Mouse (Mus musculus): ENCODE measurements around the gene Olfr934. TPM values are rescaled to one million over a fixed set of nuclear protein-coding genes. Genes with fewer than 3 reads are reported as not detected.
A peak's percentile ranks its signal among the peaks of the same experiment; 100 is the strongest.

Olfr934 gene
- total RNA-seq (2021): not detected
- not detected in 2 replicates for polyA plus RNA-seq (2012; rRNA removed)
- long read RNA-seq: 0 reads

- Histone ChIP-seq H3K4me3 (no peak within 1 kb of the TSS), H3K27ac (no peak within 1 kb of the TSS), H3K4me1 (ENCODE audit: control insufficient read depth, insufficient read depth, low read length) (no peaks in the 10 kb centered on the region), H3K36me3 (ENCODE audit: control insufficient read depth, insufficient read depth, low read length) (no peaks in the 10 kb centered on the region), H3K79me2 (replicated peaks; ENCODE audit: control insufficient read depth, insufficient read depth, low read length) (no peaks in the 10 kb centered on the region), H3K9ac (ENCODE audit: low read depth, low read length) (no peak within 1 kb of the TSS), H3K27me3 (ENCODE audit: control insufficient read depth, insufficient read depth, low read length) (no peaks in the 10 kb centered on the region)
- intact Hi-C loops (cut with DNase I): no loop called here
- WGBS: 75% methylated on average over 2 of the region's 2 CpGs
- no peak for TF ChIP-seq POLR2A (IDR thresholded peaks at IDR 0.05; ENCODE audit: insufficient read depth, low read depth, low read length)
- no peak for TF ChIP-seq EP300 (IDR thresholded peaks at IDR 0.05; ENCODE audit: insufficient read depth, low read depth, low read length)
- no peak for TF ChIP-seq CTCF (IDR thresholded peaks at IDR 0.05)
- DNase-seq: no peak
Measured at GRCm38 (mm10) chr9:38988215-38988614, at the start of gene Olfr934. TSS of gene Olfr934 (minus strand) at chr9:38988315.

GRCm38 (mm10) chr9:39023277-39023676 lies 35.2 kb upstream of the Olfr934 start, which contains the start of gene Olfr146:
TSS of gene Olfr146 (minus strand) at chr9:39023377.
- no peaks in the 10 kb centered on the region for H3K36me3 ChIP-seq (ENCODE audit: control insufficient read depth, insufficient read depth, low read length)
- intact Hi-C loops (cut with DNase I): no loop called here
- WGBS: 48% methylated on average over 1 of the region's 1 CpGs
- no peak for TF ChIP-seq EP300 (IDR thresholded peaks at IDR 0.05; ENCODE audit: insufficient read depth, low read depth, low read length)
- TF ChIP-seq CTCF (IDR thresholded peaks at IDR 0.05): no peak
- TF ChIP-seq POLR2A (IDR thresholded peaks at IDR 0.05; ENCODE audit: insufficient read depth, low read depth, low read length): no peak
- no peak for DNase-seq
- H3K4me1 ChIP-seq (ENCODE audit: control insufficient read depth, insufficient read depth, low read length): no peaks in the 10 kb centered on the region
- no peak within 1 kb of the TSS for H3K9ac ChIP-seq (ENCODE audit: low read depth, low read length)
- H3K4me3 ChIP-seq: no peak within 1 kb of the TSS
- no peaks in the 10 kb centered on the region for H3K27me3 ChIP-seq (ENCODE audit: control insufficient read depth, insufficient read depth, low read length)
- no peak within 1 kb of the TSS for H3K27ac ChIP-seq
- H3K79me2 ChIP-seq (replicated peaks; ENCODE audit: control insufficient read depth, insufficient read depth, low read length): no peaks in the 10 kb centered on the region

GRCm38 (mm10) chr9:38999583-38999982 lies 11.5 kb upstream of the Olfr934 start, which contains the start of gene Olfr935:
TSS of gene Olfr935 (minus strand) at chr9:38999683.
- no peak for DNase-seq
- TF ChIP-seq POLR2A (IDR thresholded peaks at IDR 0.05; ENCODE audit: insufficient read depth, low read depth, low read length): no peak
- TF ChIP-seq CTCF (IDR thresholded peaks at IDR 0.05): no peak
- TF ChIP-seq EP300 (IDR thresholded peaks at IDR 0.05; ENCODE audit: insufficient read depth, low read depth, low read length): no peak
- intact Hi-C loops (cut with DNase I): no loop called here
- Histone ChIP-seq H3K4me1 (ENCODE audit: control insufficient read depth, insufficient read depth, low read length) (no peaks in the 10 kb centered on the region), H3K4me3 (no peak within 1 kb of the TSS), H3K36me3 (ENCODE audit: control insufficient read depth, insufficient read depth, low read length) (no peaks in the 10 kb centered on the region), H3K27me3 (ENCODE audit: control insufficient read depth, insufficient read depth, low read length) (no peaks in the 10 kb centered on the region), H3K9ac (ENCODE audit: low read depth, low read length) (no peak within 1 kb of the TSS), H3K27ac (no peak within 1 kb of the TSS), H3K79me2 (replicated peaks; ENCODE audit: control insufficient read depth, insufficient read depth, low read length) (no peaks in the 10 kb centered on the region)
- WGBS: 65% methylated on average over 2 of the region's 2 CpGs

GRCm38 (mm10) chr9:38972013-38972412 lies 16.1 kb downstream of the Olfr934 start, which contains the start of gene Olfr933:
TSS of gene Olfr933 (plus strand) at chr9:38972313.
- DNase-seq: no peak
- no peaks in the 10 kb centered on the region for H3K27me3 ChIP-seq (ENCODE audit: control insufficient read depth, insufficient read depth, low read length)
- H3K9ac ChIP-seq (ENCODE audit: low read depth, low read length): no peak within 1 kb of the TSS
- no peaks in the 10 kb centered on the region for H3K79me2 ChIP-seq (replicated peaks; ENCODE audit: control insufficient read depth, insufficient read depth, low read length)
- H3K4me1 ChIP-seq (ENCODE audit: control insufficient read depth, insufficient read depth, low read length): no peaks in the 10 kb centered on the region
- no peak within 1 kb of the TSS for H3K4me3 ChIP-seq
- intact Hi-C loops (cut with DNase I): no loop called here
- H3K36me3 ChIP-seq (ENCODE audit: control insufficient read depth, insufficient read depth, low read length): no peaks in the 10 kb centered on the region
- no peak within 1 kb of the TSS for H3K27ac ChIP-seq
- TF ChIP-seq CTCF (IDR thresholded peaks at IDR 0.05) (no peak), POLR2A (IDR thresholded peaks at IDR 0.05; ENCODE audit: insufficient read depth, low read depth, low read length) (no peak), EP300 (IDR thresholded peaks at IDR 0.05; ENCODE audit: insufficient read depth, low read depth, low read length) (no peak)
- 68% methylated on average over 4 of the region's 4 CpGs for WGBS

DNA sequence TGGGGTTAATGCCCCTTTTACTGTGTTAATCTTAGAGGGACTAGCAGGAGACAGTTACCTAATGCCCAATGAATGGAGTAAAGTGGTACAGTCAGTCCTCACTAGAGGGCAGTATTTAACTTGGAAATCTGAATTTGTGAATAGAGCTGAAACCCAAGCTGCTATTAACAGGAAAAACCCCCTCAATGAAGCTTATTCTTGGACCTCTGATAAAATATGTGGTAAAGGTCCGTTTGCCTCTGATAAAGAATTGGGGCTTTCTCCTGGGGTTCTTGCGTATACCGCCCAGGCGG lies 34.0 kb downstream of the Olfr934 start:
- no peak for DNase-seq
- Histone ChIP-seq H3K4me3 (no peak overlapping the region), H3K4me1 (ENCODE audit: control insufficient read depth, insufficient read depth, low read length) (no peaks in the 10 kb centered on the region), H3K9ac (ENCODE audit: low read depth, low read length) (no peak overlapping the region), H3K79me2 (replicated peaks; ENCODE audit: control insufficient read depth, insufficient read depth, low read length) (no peaks in the 10 kb centered on the region), H3K27ac (no peak overlapping the region), H3K36me3 (ENCODE audit: control insufficient read depth, insufficient read depth, low read length) (no peaks in the 10 kb centered on the region), H3K27me3 (ENCODE audit: control insufficient read depth, insufficient read depth, low read length) (no peaks in the 10 kb centered on the region)
- 54% methylated on average over 4 of the region's 4 CpGs for WGBS
- intact Hi-C loops (cut with DNase I): no loop called here
- TF ChIP-seq POLR2A (IDR thresholded peaks at IDR 0.05; ENCODE audit: insufficient read depth, low read depth, low read length): no peak
- TF ChIP-seq EP300 (IDR thresholded peaks at IDR 0.05; ENCODE audit: insufficient read depth, low read depth, low read length): no peak
- peak; percentile 45 for TF ChIP-seq CTCF (IDR thresholded peaks at IDR 0.05)

- WGBS: 63% methylated on average over 7 of the region's 7 CpGs
- Histone ChIP-seq H3K9ac (ENCODE audit: low read depth, low read length) (no peak overlapping the region), H3K27me3 (ENCODE audit: control insufficient read depth, insufficient read depth, low read length) (no peaks in the 10 kb centered on the region), H3K27ac (no peak overlapping the region), H3K4me1 (ENCODE audit: control insufficient read depth, insufficient read depth, low read length) (no peaks in the 10 kb centered on the region), H3K36me3 (ENCODE audit: control insufficient read depth, insufficient read depth, low read length) (no peaks in the 10 kb centered on the region), H3K79me2 (replicated peaks; ENCODE audit: control insufficient read depth, insufficient read depth, low read length) (no peaks in the 10 kb centered on the region), H3K4me3 (no peak overlapping the region)
- intact Hi-C loops (cut with DNase I): no loop called here
- TF ChIP-seq EP300 (IDR thresholded peaks at IDR 0.05; ENCODE audit: insufficient read depth, low read depth, low read length): no peak
- TF ChIP-seq POLR2A (IDR thresholded peaks at IDR 0.05; ENCODE audit: insufficient read depth, low read depth, low read length): no peak
- no peak for TF ChIP-seq CTCF (IDR thresholded peaks at IDR 0.05)
- DNase-seq: no peak
Measured at GRCm38 (mm10) chr9:38953401-38954123, 34.6 kb downstream of the Olfr934 start.

Other genes with a start within 250 kb of the Olfr934 start
- gene Olfr920, start 236.0 kb downstream of the Olfr934 start, total RNA-seq (2021): under 1 TPM in 1 of 2 experiments, not detected in 1; 0.05 TPM
- gene Olfr920, start 236.0 kb downstream of the Olfr934 start, polyA plus RNA-seq (2012; rRNA removed): 0.06 and 0.12 TPM in 2 replicates
- not detected for gene Olfr921, start 215.2 kb downstream of the Olfr934 start, total RNA-seq (2021)
- not detected in 2 replicates for gene Olfr921, start 215.2 kb downstream of the Olfr934 start, polyA plus RNA-seq (2012; rRNA removed)
- gene Olfr922, start 173.7 kb downstream of the Olfr934 start, total RNA-seq (2021): not detected
- gene Olfr922, start 173.7 kb downstream of the Olfr934 start, polyA plus RNA-seq (2012; rRNA removed): not detected in 2 replicates
- not detected for gene Olfr923, start 161.8 kb downstream of the Olfr934 start, total RNA-seq (2021)
- gene Olfr923, start 161.8 kb downstream of the Olfr934 start, polyA plus RNA-seq (2012; rRNA removed): not detected in 2 replicates
- gene Olfr924, start 143.9 kb downstream of the Olfr934 start, total RNA-seq (2021): not detected
- not detected in 2 replicates for gene Olfr924, start 143.9 kb downstream of the Olfr934 start, polyA plus RNA-seq (2012; rRNA removed)
- not detected for gene Olfr26, start 133.3 kb downstream of the Olfr934 start, total RNA-seq (2021)
- gene Olfr26, start 133.3 kb downstream of the Olfr934 start, polyA plus RNA-seq (2012; rRNA removed): 0.18 TPM in 1 of 2 replicates, not detected in the other
- not detected for gene Olfr926, start 111.2 kb downstream of the Olfr934 start, total RNA-seq (2021)
- gene Olfr926, start 111.2 kb downstream of the Olfr934 start, polyA plus RNA-seq (2012; rRNA removed): not detected in 2 replicates
- not detected for gene Olfr930, start 58.5 kb downstream of the Olfr934 start, total RNA-seq (2021)
- gene Olfr930, start 58.5 kb downstream of the Olfr934 start, polyA plus RNA-seq (2012; rRNA removed): not detected in 2 replicates
- not detected for gene Olfr933, start 16.0 kb downstream of the Olfr934 start, total RNA-seq (2021)
- gene Olfr933, start 16.0 kb downstream of the Olfr934 start, polyA plus RNA-seq (2012; rRNA removed): not detected in 2 replicates
- not detected for gene Olfr935, start 11.4 kb upstream of the Olfr934 start, total RNA-seq (2021)
- not detected in 2 replicates for gene Olfr935, start 11.4 kb upstream of the Olfr934 start, polyA plus RNA-seq (2012; rRNA removed)
- not detected for gene Olfr146, start 35.1 kb upstream of the Olfr934 start, total RNA-seq (2021)
- not detected in 2 replicates for gene Olfr146, start 35.1 kb upstream of the Olfr934 start, polyA plus RNA-seq (2012; rRNA removed)
- not detected for gene Olfr937, start 76.6 kb upstream of the Olfr934 start, total RNA-seq (2021)
- not detected in 2 replicates for gene Olfr937, start 76.6 kb upstream of the Olfr934 start, polyA plus RNA-seq (2012; rRNA removed)
- gene Olfr938, start 90.6 kb upstream of the Olfr934 start, total RNA-seq (2021): not detected
- gene Olfr938, start 90.6 kb upstream of the Olfr934 start, polyA plus RNA-seq (2012; rRNA removed): not detected in 2 replicates
- not detected for gene Olfr27, start 139.8 kb upstream of the Olfr934 start, total RNA-seq (2021)
- not detected in 2 replicates for gene Olfr27, start 139.8 kb upstream of the Olfr934 start, polyA plus RNA-seq (2012; rRNA removed)
- gene Olfr943, start 178.0 kb upstream of the Olfr934 start, total RNA-seq (2021): not detected
- not detected in 2 replicates for gene Olfr943, start 178.0 kb upstream of the Olfr934 start, polyA plus RNA-seq (2012; rRNA removed)
- gene Olfr944, start 213.6 kb upstream of the Olfr934 start, total RNA-seq (2021): not detected
- not detected in 2 replicates for gene Olfr944, start 213.6 kb upstream of the Olfr934 start, polyA plus RNA-seq (2012; rRNA removed)

Measured in heart, adult 2 months (tissue).